8 mouse cellular contexts compared by ENCODE assay signal in genomic region chr13:112925976-112926375, GRCm38 (mm10). TPM values are rescaled to one million over a fixed set of nuclear protein-coding genes. Genes with fewer than 3 reads are reported as not detected.
DNase-seq lines count a peak whose midpoint lies in the region; ATAC-seq and TF ChIP-seq lines count a peak whose summit lies in the region.

No protein-coding gene starts in this region.

- TF ChIP-seq POLR2A in thymus, adult 2 months (IDR thresholded peaks at IDR 0.05; ENCODE audit: control insufficient read depth, extremely low read depth, insufficient read depth, low read length, poor library complexity), result no peak

- peak overlapping the region; percentile 80 for H3K9ac ChIP-seq in lung, embryonic 15.5 days
- H3K9ac ChIP-seq in embryonic facial prominence, embryonic 14.5 days (ENCODE audit: low read depth, low read length), result peak overlapping the region; percentile 86
- H3K9ac ChIP-seq in intestine, postnatal 0 days (ENCODE audit: low read depth, low read length), result no peak overlapping the region
- peak overlapping the region; percentile 71; the same call in 1 of the 2 replicates for H3K9ac ChIP-seq in neural tube, embryonic 12.5 days

- peaks cover 26% of the 10 kb centered on the region for H3K4me1 ChIP-seq in lung, embryonic 15.5 days
- peaks cover 11% of the 10 kb centered on the region for H3K4me1 ChIP-seq in embryonic facial prominence, embryonic 14.5 days (ENCODE audit: control insufficient read depth, insufficient read depth, low read length)
- no peaks in the 10 kb centered on the region for H3K4me1 ChIP-seq in intestine, postnatal 0 days (replicated peaks; ENCODE audit: control insufficient read depth, insufficient read depth, low read length)
- peaks cover 11% of the 10 kb centered on the region for H3K4me1 ChIP-seq in neural tube, embryonic 12.5 days
- H3K4me1 ChIP-seq in thymus, adult 2 months (replicated peaks; ENCODE audit: control insufficient read depth, insufficient read depth, low read length), result peaks cover 7% of the 10 kb centered on the region

- H3K4me3 ChIP-seq in lung, embryonic 15.5 days, result peak overlapping the region; percentile 84
- H3K4me3 ChIP-seq in embryonic facial prominence, embryonic 14.5 days (ENCODE audit: low read depth, low read length), result peak overlapping the region; percentile 74
- peak overlapping the region; percentile 71 for H3K4me3 ChIP-seq in intestine, postnatal 0 days (ENCODE audit: low read depth, low read length)
- peak overlapping the region; percentile 63 for H3K4me3 ChIP-seq in neural tube, embryonic 12.5 days
- H3K4me3 ChIP-seq in thymus, adult 2 months (ENCODE audit: control insufficient read depth, insufficient read depth, low read length), result no peak overlapping the region

- H3K36me3 ChIP-seq in lung, embryonic 15.5 days, result peaks cover 12% of the 10 kb centered on the region; the same call in 1 of the 2 replicates
- peaks cover 19% of the 10 kb centered on the region for H3K36me3 ChIP-seq in embryonic facial prominence, embryonic 14.5 days (ENCODE audit: control insufficient read depth, insufficient read depth, low read length)
- no peaks in the 10 kb centered on the region for H3K36me3 ChIP-seq in intestine, postnatal 0 days (ENCODE audit: control insufficient read depth, insufficient read depth)
- 0 out of 2 replicates have a peak, but pooled peaks cover 2% of the 10 kb centered on the region for H3K36me3 ChIP-seq in neural tube, embryonic 12.5 days
- H3K36me3 ChIP-seq in thymus, adult 2 months (ENCODE audit: control insufficient read depth, insufficient read depth, low read length), result no peaks in the 10 kb centered on the region

- 57% methylated on average over 4 of the region's 4 CpGs for WGBS in lung, embryonic 15.5 days
- WGBS in embryonic facial prominence, embryonic 14.5 days, result 75% methylated on average over 4 of the region's 4 CpGs
- 54% methylated on average over 4 of the region's 4 CpGs for WGBS in intestine, postnatal 0 days
- 74% methylated on average over 4 of the region's 4 CpGs for WGBS in neural tube, embryonic 12.5 days
- WGBS in thymus, adult 2 months, result 48% methylated on average over 4 of the region's 4 CpGs

- DNase-seq in lung, postnatal 14 days, result no peak
- no peak for DNase-seq in embryonic facial prominence, embryonic 14.5 days (ENCODE audit: low spot score)
- DNase-seq in thymus, postnatal 14 days, result no peak
- no peak for DNase-seq in thymus, adult 2 months
- no peak for DNase-seq in adrenal gland, postnatal 25 days

- no peak for TF ChIP-seq CTCF in intestine, postnatal 0 days (IDR thresholded peaks at IDR 0.05; ENCODE audit: low read depth)
- TF ChIP-seq CTCF in thymus, adult 2 months (IDR thresholded peaks at IDR 0.05; ENCODE audit: borderline replicate concordance, control insufficient read depth, extremely low read depth, insufficient read depth, low read length, poor library complexity), result no peak

- no peak for ATAC-seq in lung, embryonic 15.5 days (ENCODE audit: borderline replicate concordance, extremely low read depth, low FRiP score, low TSS enrichment)
- no peak for ATAC-seq in embryonic facial prominence, embryonic 14.5 days (ENCODE audit: low read depth)
- no peak for ATAC-seq in intestine, postnatal 0 days
- no peak for ATAC-seq in neural tube, embryonic 12.5 days (ENCODE audit: low FRiP score, low read depth)

- H3K27me3 ChIP-seq in lung, embryonic 15.5 days, result no peaks in the 10 kb centered on the region
- no peaks in the 10 kb centered on the region for H3K27me3 ChIP-seq in embryonic facial prominence, embryonic 14.5 days (replicated peaks; ENCODE audit: control insufficient read depth, insufficient read depth, low read length)
- no peaks in the 10 kb centered on the region for H3K27me3 ChIP-seq in intestine, postnatal 0 days (replicated peaks; ENCODE audit: control insufficient read depth, insufficient read depth, low read length)
- no peaks in the 10 kb centered on the region for H3K27me3 ChIP-seq in neural tube, embryonic 12.5 days (replicated peaks)
- H3K27me3 ChIP-seq in thymus, adult 2 months (ENCODE audit: control insufficient read depth, insufficient read depth, low read length), result no peaks in the 10 kb centered on the region

- H3K27ac ChIP-seq in lung, embryonic 15.5 days, result no peak overlapping the region
- H3K27ac ChIP-seq in embryonic facial prominence, embryonic 14.5 days (replicated peaks; ENCODE audit: low read depth, low read length), result no peak overlapping the region
- H3K27ac ChIP-seq in intestine, postnatal 0 days (ENCODE audit: low read depth, low read length), result no peak overlapping the region
- no peak overlapping the region for H3K27ac ChIP-seq in neural tube, embryonic 12.5 days
- H3K27ac ChIP-seq in thymus, adult 2 months (ENCODE audit: control insufficient read depth, insufficient read depth, low read length), result no peak overlapping the region

- H3K9me3 ChIP-seq in lung, embryonic 15.5 days, result no peaks in the 10 kb centered on the region
- no peaks in the 10 kb centered on the region for H3K9me3 ChIP-seq in embryonic facial prominence, embryonic 14.5 days (ENCODE audit: control insufficient read depth, low read length)
- no peaks in the 10 kb centered on the region for H3K9me3 ChIP-seq in intestine, postnatal 0 days (ENCODE audit: control insufficient read depth)
- H3K9me3 ChIP-seq in neural tube, embryonic 12.5 days, result no peaks in the 10 kb centered on the region

- peak overlapping the region; percentile 77 for H3K4me2 ChIP-seq in lung, embryonic 15.5 days
- H3K4me2 ChIP-seq in embryonic facial prominence, embryonic 14.5 days (ENCODE audit: low read depth, low read length), result peak overlapping the region; percentile 73
- H3K4me2 ChIP-seq in intestine, postnatal 0 days (replicated peaks; ENCODE audit: low read depth), result peak overlapping the region; percentile 97
- peak overlapping the region; percentile 71 for H3K4me2 ChIP-seq in neural tube, embryonic 12.5 days (replicated peaks)

RNA-seq across cellular contexts. Expression of gene Mtrex, which starts 1.2 kb away (rescaled TPM):
- 63.6 and 70.5 TPM in 2 replicates for polyA plus RNA-seq in lung, embryonic 15.5 days (2015; fragmentation: Nextera tagmentation; extraction: Ambion mirVana)
- polyA plus RNA-seq in embryonic facial prominence, embryonic 14.5 days (2014; fragmentation: Nextera tagmentation; extraction: Ambion mirVana), result 56.6 and 63.6 TPM in 2 replicates
- polyA plus RNA-seq in intestine, postnatal 0 days (2015; fragmentation: Nextera tagmentation; extraction: Ambion mirVana), result 17.2 and 17.9 TPM in 2 replicates
- 80.6 and 88.9 TPM in 2 replicates for polyA plus RNA-seq in neural tube, embryonic 12.5 days (2016; fragmentation: Nextera tagmentation; extraction: Ambion mirVana)
- 12.6 and 14.5 TPM in 2 replicates for polyA plus RNA-seq in thymus, adult 2 months (2012; rRNA removed)
- total RNA-seq in adrenal gland, postnatal 25 days (2021), result 46.7 and 53.8 TPM in 2 replicates

RNA-seq across cellular contexts. Expression of gene Dhx29, which starts 1.3 kb away (rescaled TPM):
- polyA plus RNA-seq in lung, embryonic 15.5 days (2015; fragmentation: Nextera tagmentation; extraction: Ambion mirVana), result 22.1 and 25.4 TPM in 2 replicates
- 21.3 and 22.2 TPM in 2 replicates for polyA plus RNA-seq in embryonic facial prominence, embryonic 14.5 days (2014; fragmentation: Nextera tagmentation; extraction: Ambion mirVana)
- polyA plus RNA-seq in intestine, postnatal 0 days (2015; fragmentation: Nextera tagmentation; extraction: Ambion mirVana), result 6.3 and 7.1 TPM in 2 replicates
- 36.6 and 39.6 TPM in 2 replicates for polyA plus RNA-seq in neural tube, embryonic 12.5 days (2016; fragmentation: Nextera tagmentation; extraction: Ambion mirVana)
- polyA plus RNA-seq in thymus, adult 2 months (2012; rRNA removed), result 4.8 and 5.2 TPM in 2 replicates
- total RNA-seq in adrenal gland, postnatal 25 days (2021), result 17.5 and 20.3 TPM in 2 replicates
